9 mouse cellular contexts compared by ENCODE assay signal in the genomic region with DNA sequence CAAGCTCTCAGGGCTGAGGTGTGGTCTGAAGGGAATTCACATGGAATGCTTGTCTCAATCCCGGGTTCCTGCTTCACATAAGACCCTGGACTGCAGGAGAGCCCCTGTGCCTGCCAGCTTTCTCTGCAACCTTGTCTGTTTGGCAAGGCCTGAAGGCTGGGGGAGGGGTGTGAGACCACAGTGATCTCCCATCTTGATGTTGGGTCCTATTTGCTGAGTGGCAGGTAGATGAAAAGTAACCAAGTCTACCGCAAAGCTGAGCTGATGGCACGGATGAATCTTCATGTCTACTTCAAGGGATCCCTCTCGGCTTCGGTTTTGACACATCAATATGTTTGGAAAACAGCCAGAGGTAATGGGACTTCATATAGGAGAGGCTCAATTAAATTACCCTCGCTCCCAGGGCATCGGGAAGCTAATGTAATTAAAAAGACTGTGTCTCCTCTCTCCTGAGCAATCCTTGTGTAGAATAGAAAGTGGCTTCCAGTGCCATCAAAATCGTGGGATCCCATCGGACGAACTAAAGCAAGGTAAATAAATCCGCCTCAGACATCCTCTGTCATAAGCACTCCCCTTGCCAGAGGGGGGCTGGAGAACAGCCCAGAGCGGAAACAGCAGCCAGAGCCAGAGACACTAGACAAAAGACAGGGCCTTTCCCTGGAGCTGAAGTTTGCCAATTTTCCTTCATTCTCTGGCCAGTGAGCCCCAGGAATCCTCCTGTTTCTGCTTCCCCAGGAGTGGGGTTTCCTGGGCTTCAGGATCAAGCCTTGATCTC. TPM values are rescaled to one million over a fixed set of nuclear protein-coding genes. Genes with fewer than 3 reads are reported as not detected.
A peak's percentile ranks its signal among the peaks of the same experiment; 100 is the strongest.
DNase-seq lines count a peak whose midpoint lies in the region; ATAC-seq and TF ChIP-seq lines count a peak whose summit lies in the region.
"Had no signal": no experiment of that assay in that cellular context is flagged by ENCODE, and none has a peak within 500 bp of the region (broad histone marks: within the 10 kb centered on the region; RNA-seq: fewer than 3 reads in every experiment).

No protein-coding gene starts in this region.

- H3K27ac ChIP-seq in kidney, adult 2 months (ENCODE audit: insufficient read depth, low read depth, low read length): no peak overlapping the region
- H3K27ac ChIP-seq in kidney, embryonic 15.5 days: no peak overlapping the region
- H3K27ac ChIP-seq in lung, embryonic 16.5 days (ENCODE audit: low read length): peak overlapping the region; percentile 38; the same call in 1 of the 2 replicates

- peak; percentile 66 for DNase-seq in kidney, adult 2 months
- DNase-seq in cerebellum, adult 9-11 months: peak; percentile 85
- DNase-seq in heart, postnatal 25 days (ENCODE audit: low spot score): peak; percentile 20
- DNase-seq in thymus, postnatal 36 days: no peak
- DNase-seq in yolk sac, embryonic 10.5 days (ENCODE audit: low spot score): no peak
- DNase-seq in left cerebral cortex, adult 8-10 months (ENCODE audit: low spot score in 2 of 2): no peak

- H3K9ac ChIP-seq in kidney, embryonic 15.5 days: no peak overlapping the region
- no peak overlapping the region for H3K9ac ChIP-seq in lung, embryonic 16.5 days (ENCODE audit: low read length)

- no peak for ATAC-seq in kidney, embryonic 15.5 days (replicated peaks; ENCODE audit: low FRiP score)
- peak; percentile 66; the same call in 1 of the 2 replicates for ATAC-seq in lung, embryonic 16.5 days (ENCODE audit: low read depth)

- H3K27me3 ChIP-seq in kidney, adult 2 months (replicated peaks; ENCODE audit: control insufficient read depth, insufficient read depth, low read length): no peaks in the 10 kb centered on the region
- H3K27me3 ChIP-seq in kidney, embryonic 15.5 days: peaks cover 3% of the 10 kb centered on the region; the same call in 1 of the 2 replicates
- no peaks in the 10 kb centered on the region for H3K27me3 ChIP-seq in lung, embryonic 16.5 days (ENCODE audit: control insufficient read depth, insufficient read depth, low read depth, low read length)

- TF ChIP-seq POLR2A in kidney, adult 2 months (IDR thresholded peaks at IDR 0.05; ENCODE audit: low read depth, low read length): no peak

- H3K36me3 ChIP-seq in kidney, adult 2 months (ENCODE audit: control insufficient read depth, insufficient read depth, low read length): no peaks in the 10 kb centered on the region
- H3K36me3 ChIP-seq in kidney, embryonic 15.5 days: no peaks in the 10 kb centered on the region
- no peaks in the 10 kb centered on the region for H3K36me3 ChIP-seq in lung, embryonic 16.5 days (ENCODE audit: control insufficient read depth, insufficient read depth, low read length)

- H3K4me3 ChIP-seq in kidney, adult 2 months (ENCODE audit: insufficient read depth, low read depth, low read length): no peak overlapping the region
- no peak overlapping the region for H3K4me3 ChIP-seq in kidney, embryonic 15.5 days (replicated peaks)
- H3K4me3 ChIP-seq in lung, embryonic 16.5 days (ENCODE audit: low read length): no peak overlapping the region

- no peaks in the 10 kb centered on the region for H3K4me1 ChIP-seq in kidney, adult 2 months (ENCODE audit: control insufficient read depth, insufficient read depth, low read length)
- peaks cover 25% of the 10 kb centered on the region for H3K4me1 ChIP-seq in kidney, embryonic 15.5 days
- peaks cover 17% of the 10 kb centered on the region for H3K4me1 ChIP-seq in lung, embryonic 16.5 days (replicated peaks; ENCODE audit: control insufficient read depth, insufficient read depth, low read length)

- 63% methylated on average over 12 of the region's 12 CpGs for WGBS in kidney, adult 2 months
- 64% methylated on average over 12 of the region's 12 CpGs for WGBS in kidney, embryonic 15.5 days
- 29% methylated on average over 12 of the region's 12 CpGs for WGBS in lung, embryonic 16.5 days

- TF ChIP-seq CTCF in kidney, adult 2 months (conservative IDR thresholded peaks at IDR 0.05; ENCODE audit: insufficient read depth, insufficient read length, low read depth, low read length): no peak

- H3K9me3 ChIP-seq in kidney, embryonic 15.5 days (replicated peaks): no peaks in the 10 kb centered on the region
- no peaks in the 10 kb centered on the region for H3K9me3 ChIP-seq in lung, embryonic 16.5 days (ENCODE audit: control insufficient read depth, low read length)

- intact Hi-C loops in heart, postnatal 25 days (cut with DNase I): no loop called here

- H3K4me2 ChIP-seq in kidney, embryonic 15.5 days: no peak overlapping the region
- H3K4me2 ChIP-seq in lung, embryonic 16.5 days (ENCODE audit: low read depth, low read length): no peak overlapping the region

RNA-seq across cellular contexts. Expression of gene Sez6l, which starts 28.0 kb away (rescaled TPM):
- 0.17 and 0.20 TPM in 2 replicates for polyA plus RNA-seq in kidney, adult 2 months (2012; rRNA removed)
- 0.41 and 0.82 TPM in 2 replicates for polyA plus RNA-seq in kidney, embryonic 15.5 days (2015; fragmentation: Nextera tagmentation; extraction: Ambion mirVana)
- under 1 TPM; 0.16 to 0.20 TPM for total RNA-seq in heart, postnatal 25 days (2021)
- 0.38 and 0.39 TPM in 2 replicates for polyA plus RNA-seq in lung, embryonic 16.5 days (2015; fragmentation: Nextera tagmentation; extraction: Ambion mirVana)
- total RNA-seq in left cerebral cortex, adult 8-10 months (2022): 100 to 1,000 TPM; 133 to 138 (median 136) TPM
- total RNA-seq: MEL had no signal

Comparison
In these comparisons a context has a peak if more than half of its experiments do, and no peak if none do; other contexts are left out.
1. DNase-seq: peak in kidney, adult 2 months (single experiment), cerebellum, adult 9-11 months (single experiment) and heart, postnatal 25 days (single experiment); none in thymus, postnatal 36 days (0 of 2), yolk sac, embryonic 10.5 days (single experiment) and left cerebral cortex, adult 8-10 months (0 of 2).